Mouse (Mus musculus) erythroblast, adult 5-6 weeks (primary cell): ENCODE data around the gene Rnf40. TPM values are rescaled to one million over a fixed set of nuclear protein-coding genes. Genes with fewer than 3 reads are reported as not detected.
"Not testable (repeated sequence)": the region's sequence is repeated elsewhere in the genome, so short reads cannot be mapped to it uniquely, and the experiment has no call there.

Experiments used
- ATAC-seq: replicated peaks from 2 replicates; pipeline ENCODE4 v1.8.0; 2016; ENCODE audit warnings: moderate number of reproducible peaks, mild to moderate bottlenecking, moderate TSS enrichment, inconsistent platforms; ENCODE audit not compliant: poor library complexity, low FRiP score, severe bottlenecking
- total RNA-seq, 2 experiments: library from RNA; stranded (forward) in 1 of 2; stranded (reverse) in 1 of 2; fragments of 150-400 nt in 1 of 2; fragments of 200-764, 138-1000 nt in 1 of 2; gene quantifications; 2 replicates each; pipeline versions ENCODE4 v1.2.3 to v1.2.4; 2015 to 2017; ENCODE audit warnings: low replicate concordance in 2 of 2

The Rnf40 gene
- total RNA-seq, 2 experiments from 2014 or later = 18.1 to 41.8 TPM

- no peak for ATAC-seq
Observed at GRCm38 (mm10) chr7:127600612-127601011, 12.0 kb downstream of the Rnf40 start.

- ATAC-seq = peak; percentile 52
Observed at GRCm38 (mm10) chr7:127601735-127602134, 13.2 kb downstream of the Rnf40 start.

GRCm38 (mm10) chr7:127602903-127603302 lies 14.3 kb downstream of the Rnf40 start:
- no peak for ATAC-seq

GRCm38 (mm10) chr7:127604256-127604655 lies 15.7 kb downstream of the Rnf40 start:
- ATAC-seq = no peak

GRCm38 (mm10) chr7:127607150-127607549 lies 18.6 kb downstream of the Rnf40 start:
- no peak for ATAC-seq

- no peak for ATAC-seq
Observed at GRCm38 (mm10) chr7:127611011-127611410, 22.4 kb downstream of the Rnf40 start.

GRCm38 (mm10) chr7:127611561-127611960 lies 23.0 kb downstream of the Rnf40 start:
- no peak for ATAC-seq

- no peak for ATAC-seq
Observed at GRCm38 (mm10) chr7:127613501-127613900, 24.9 kb downstream of the Rnf40 start.

- ATAC-seq = no peak
Observed at GRCm38 (mm10) chr7:127614091-127614490, 25.5 kb downstream of the Rnf40 start.

GRCm38 (mm10) chr7:127614511-127614890 lies 25.9 kb downstream of the Rnf40 start:
- ATAC-seq = no peak

GRCm38 (mm10) chr7:127614891-127615843 lies 26.6 kb downstream of the Rnf40 start, which contains the start of gene Zfp629:
TSS of gene Zfp629 (minus strand) at chr7:127615797.
- ATAC-seq = no peak

- ATAC-seq = no peak
Observed at GRCm38 (mm10) chr7:127616336-127616735, 27.8 kb downstream of the Rnf40 start.

- ATAC-seq = no peak
Observed at GRCm38 (mm10) chr7:127616881-127617280, 28.3 kb downstream of the Rnf40 start.

GRCm38 (mm10) chr7:127617962-127618361 lies 29.4 kb downstream of the Rnf40 start:
- ATAC-seq = no peak

GRCm38 (mm10) chr7:127618402-127618801 lies 29.8 kb downstream of the Rnf40 start:
- not testable (repeated sequence) for ATAC-seq

- ATAC-seq = peak; percentile 61
Observed at GRCm38 (mm10) chr7:127626039-127626438, 37.5 kb downstream of the Rnf40 start.

- ATAC-seq = peak; percentile 100
Observed at GRCm38 (mm10) chr7:127626471-127626870, 37.9 kb downstream of the Rnf40 start.

GRCm38 (mm10) chr7:127628646-127629045 lies 40.1 kb downstream of the Rnf40 start:
- ATAC-seq = no peak

GRCm38 (mm10) chr7:127631416-127631815 lies 42.8 kb downstream of the Rnf40 start:
- no peak for ATAC-seq

GRCm38 (mm10) chr7:127636963-127637362 lies 48.4 kb downstream of the Rnf40 start:
- no peak for ATAC-seq

GRCm38 (mm10) chr7:127641260-127641659 lies 52.7 kb downstream of the Rnf40 start:
- ATAC-seq = no peak
